Mouse (Mus musculus): ENCODE results near the gene Muc4.
A peak's percentile ranks its signal among the peaks of the same experiment; 100 is the strongest.

Muc4 gene

GRCm38 (mm10) chr16:32803252-32803853 lies 67.7 kb downstream of the Muc4 start:
- no peak for DNase-seq (ENCODE audit: low read depth in 1 of 2, low spot score in 2 of 2)

- no peak for DNase-seq (ENCODE audit: low read depth in 1 of 2, low spot score in 2 of 2)
These were observed 68.2 kb downstream of the Muc4 start for GRCm38 (mm10) chr16:32803901-32804300.

GRCm38 (mm10) chr16:32805151-32805550 lies 69.5 kb downstream of the Muc4 start:
- DNase-seq (ENCODE audit: low read depth in 1 of 2, low spot score in 2 of 2) = no peak

- no peak for DNase-seq (ENCODE audit: low read depth in 1 of 2, low spot score in 2 of 2)
These were observed 71.9 kb downstream of the Muc4 start for GRCm38 (mm10) chr16:32807408-32808185.

- no peak for DNase-seq (ENCODE audit: low read depth in 1 of 2, low spot score in 2 of 2)
These were observed 74.6 kb downstream of the Muc4 start, which contains the start of gene Smbd1 for GRCm38 (mm10) chr16:32810321-32810720. Gene Smbd1 (minus strand): TSS chr16:32810477.

GRCm38 (mm10) chr16:32812888-32813361 lies 77.2 kb downstream of the Muc4 start:
- peak; percentile 53 to 69 for DNase-seq (ENCODE audit: low read depth in 1 of 2, low spot score in 2 of 2)

- DNase-seq (ENCODE audit: low read depth in 1 of 2, low spot score in 2 of 2) = no peak
These were observed 77.7 kb downstream of the Muc4 start for GRCm38 (mm10) chr16:32813362-32813761.

GRCm38 (mm10) chr16:32813771-32814170 lies 78.1 kb downstream of the Muc4 start:
- DNase-seq (ENCODE audit: low read depth in 1 of 2, low spot score in 2 of 2) = no peak

GRCm38 (mm10) chr16:32814539-32814938 lies 78.9 kb downstream of the Muc4 start:
- no peak for DNase-seq (ENCODE audit: low read depth in 1 of 2, low spot score in 2 of 2)

- DNase-seq (ENCODE audit: low read depth in 1 of 2, low spot score in 2 of 2) = no peak
These were observed 79.5 kb downstream of the Muc4 start for GRCm38 (mm10) chr16:32815160-32815605.

- no peak for DNase-seq (ENCODE audit: low read depth in 1 of 2, low spot score in 2 of 2)
These were observed 82.3 kb downstream of the Muc4 start for GRCm38 (mm10) chr16:32818036-32818435.

- no peak for DNase-seq (ENCODE audit: low read depth in 1 of 2, low spot score in 2 of 2)
These were observed 82.8 kb downstream of the Muc4 start for GRCm38 (mm10) chr16:32818441-32818840.

GRCm38 (mm10) chr16:32821772-32822449 lies 86.2 kb downstream of the Muc4 start:
- no peak for DNase-seq (ENCODE audit: low read depth in 1 of 2, low spot score in 2 of 2)

GRCm38 (mm10) chr16:32822450-32822827 lies 86.8 kb downstream of the Muc4 start:
- no peak for DNase-seq (ENCODE audit: low read depth in 1 of 2, low spot score in 2 of 2)

GRCm38 (mm10) chr16:32822881-32823280 lies 87.2 kb downstream of the Muc4 start:
- DNase-seq (ENCODE audit: low read depth in 1 of 2, low spot score in 2 of 2) = no peak

- DNase-seq (ENCODE audit: low read depth in 1 of 2, low spot score in 2 of 2) = no peak
These were observed 87.8 kb downstream of the Muc4 start for GRCm38 (mm10) chr16:32823487-32823886.

- DNase-seq (ENCODE audit: low read depth in 1 of 2, low spot score in 2 of 2) = no peak
These were observed 88.4 kb downstream of the Muc4 start for GRCm38 (mm10) chr16:32824061-32824460.

- DNase-seq (ENCODE audit: low read depth in 1 of 2, low spot score in 2 of 2) = no peak
These were observed 89.7 kb downstream of the Muc4 start for GRCm38 (mm10) chr16:32825380-32825779.

- DNase-seq (ENCODE audit: low read depth in 1 of 2, low spot score in 2 of 2) = no peak
These were observed 90.8 kb downstream of the Muc4 start for GRCm38 (mm10) chr16:32826521-32826920.

- DNase-seq (ENCODE audit: low read depth in 1 of 2, low spot score in 2 of 2) = no peak
These were observed 93.4 kb downstream of the Muc4 start for GRCm38 (mm10) chr16:32829104-32829503.

- no peak for DNase-seq (ENCODE audit: low read depth in 1 of 2, low spot score in 2 of 2)
These were observed 95.8 kb downstream of the Muc4 start for GRCm38 (mm10) chr16:32831501-32831900.

Measured in monocyte, adult 2 months (primary cell).